Mouse (Mus musculus) MEL-GATA-1-ER (cell line): Measurements from ENCODE around the gene Ces1e.
"Not testable (repeated sequence)": the region's sequence is repeated elsewhere in the genome, so short reads cannot be mapped to it uniquely, and the experiment has no call there.

ENCODE experiments used
- DNase-seq: peaks from one replicate; pipeline ENCODE4 v3.0.0-alpha.2; 2012; ENCODE audit warnings: low read depth; ENCODE audit errors: extremely low read depth

Ces1e gene

GRCm38 (mm10) chr8:93229446-93229845 is at the start of gene Ces1e:
TSS of gene Ces1e (minus strand) at chr8:93229619.
- no peak for DNase-seq

DNA sequence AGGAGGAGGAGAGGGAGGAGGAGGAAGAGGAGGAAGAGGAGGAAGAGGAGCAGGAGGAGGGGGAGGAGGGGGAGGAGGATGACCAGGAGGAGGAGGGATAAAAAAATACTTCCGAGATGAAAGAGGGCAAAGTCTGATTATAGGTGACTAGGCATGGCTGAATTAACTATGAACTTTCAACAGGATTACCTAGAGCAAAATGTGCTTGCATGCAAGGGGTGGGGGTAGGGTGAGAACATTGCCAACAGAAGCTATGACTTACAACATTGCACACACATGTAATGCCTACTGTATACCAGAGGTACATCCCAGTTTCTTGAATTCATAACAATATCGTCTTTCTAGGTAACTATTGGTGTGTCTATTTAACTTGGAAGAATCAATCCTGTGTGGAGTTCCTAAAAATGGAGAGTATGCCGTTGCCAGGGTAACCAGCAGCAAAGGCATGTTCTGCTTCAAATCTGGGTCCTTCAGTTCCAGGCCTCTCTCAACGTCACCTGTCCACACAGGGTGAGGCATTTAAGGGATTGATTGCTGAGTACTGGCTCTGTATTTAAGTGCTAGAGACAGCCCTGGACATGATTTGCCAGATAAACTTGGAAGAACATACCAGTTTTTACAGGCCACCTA is 48.9 kb upstream of the Ces1e start:
- no peak for DNase-seq

DNA sequence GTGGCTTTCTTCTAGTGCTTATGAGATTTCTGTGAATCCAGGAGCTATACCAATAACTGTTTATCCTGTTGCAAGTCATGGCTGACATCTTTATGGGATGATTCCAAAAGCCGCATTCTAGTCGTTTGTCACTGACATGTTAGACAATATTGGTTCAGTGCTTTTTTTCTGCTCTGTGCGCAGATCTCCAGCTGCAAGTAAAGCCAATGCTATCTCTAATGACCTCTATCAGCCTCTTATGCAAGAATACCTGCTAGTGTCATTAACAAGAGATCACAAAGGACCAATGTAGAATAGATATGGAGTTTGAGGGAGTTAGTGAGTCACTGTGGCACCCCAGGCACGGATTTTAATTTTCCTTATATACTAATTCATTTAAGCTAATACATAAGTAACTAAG is 45.2 kb upstream of the Ces1e start:
- DNase-seq = no peak

DNA sequence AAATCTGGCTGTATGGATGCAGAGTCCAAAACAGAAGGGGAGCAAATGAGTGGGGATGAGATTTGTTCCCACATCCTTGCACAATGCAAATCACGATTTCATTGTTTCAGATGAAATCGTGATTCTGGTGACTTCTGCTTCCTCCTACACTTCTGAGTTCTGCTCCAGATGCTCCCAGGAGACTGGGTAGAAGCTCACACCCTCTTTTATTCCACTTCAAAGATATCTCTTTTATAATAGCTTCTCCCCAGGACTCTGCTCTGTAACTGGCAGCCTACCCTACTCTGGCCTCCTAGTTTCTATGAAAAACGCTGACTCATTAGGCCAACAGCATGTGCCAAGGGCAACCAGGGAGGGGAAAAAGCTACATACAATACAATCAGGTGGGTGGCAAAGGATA is 43.9 kb upstream of the Ces1e start:
- DNase-seq = no peak

DNA sequence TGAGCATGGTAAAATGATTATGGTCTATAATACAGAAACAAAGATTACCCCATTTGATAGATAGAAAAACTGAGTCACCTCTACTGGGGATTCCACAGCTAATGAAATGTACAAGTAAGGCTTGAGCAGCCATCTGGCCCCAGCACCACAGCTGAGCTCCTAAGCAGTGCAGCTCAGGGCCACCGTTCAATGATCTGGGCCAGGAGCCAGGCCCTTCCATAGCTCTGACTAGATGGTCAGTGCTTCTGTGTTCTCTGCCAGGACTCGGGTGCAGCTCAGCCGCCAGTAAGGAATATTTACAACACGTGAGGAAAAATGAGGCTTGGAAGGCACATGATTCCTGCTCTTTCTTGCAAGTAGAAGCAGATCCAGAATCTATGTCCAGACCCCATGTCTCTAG is 43.3 kb upstream of the Ces1e start:
- DNase-seq = no peak

- no peak for DNase-seq
Measured at GRCm38 (mm10) chr8:93261436-93261835, 32.0 kb upstream of the Ces1e start.

GRCm38 (mm10) chr8:93252400-93252925 is 23.0 kb upstream of the Ces1e start:
- DNase-seq = no peak

DNA sequence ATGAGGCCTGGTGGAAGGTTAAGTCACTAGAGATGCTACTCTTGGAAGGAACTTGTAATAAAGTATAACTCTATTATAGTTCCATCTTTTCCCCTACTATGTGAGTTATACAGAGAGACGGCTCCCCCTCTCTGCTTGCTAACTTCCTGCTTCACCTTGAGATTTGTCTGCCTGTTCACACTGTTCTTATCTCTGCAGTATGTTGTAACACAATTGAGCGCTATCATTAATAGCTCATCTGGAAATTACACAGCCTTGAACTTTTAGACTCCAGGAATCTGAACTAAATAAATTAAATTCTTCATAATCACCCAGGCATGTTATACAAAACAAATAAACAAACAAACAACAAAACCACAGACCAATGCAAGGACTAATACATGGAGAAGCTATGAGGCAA is 16.6 kb upstream of the Ces1e start:
- DNase-seq = no peak

- DNase-seq = no peak
Measured at GRCm38 (mm10) chr8:93239884-93240283, 10.5 kb upstream of the Ces1e start.

- DNase-seq = no peak
Measured at GRCm38 (mm10) chr8:93235681-93236080, 6.3 kb upstream of the Ces1e start.

GRCm38 (mm10) chr8:93234706-93235105 is 5.3 kb upstream of the Ces1e start:
- DNase-seq = no peak

- no peak for DNase-seq
Measured at GRCm38 (mm10) chr8:93234068-93234467, 4.6 kb upstream of the Ces1e start.

- DNase-seq = no peak
Measured at GRCm38 (mm10) chr8:93228673-93229370, 597 bp downstream of the Ces1e start.

DNA sequence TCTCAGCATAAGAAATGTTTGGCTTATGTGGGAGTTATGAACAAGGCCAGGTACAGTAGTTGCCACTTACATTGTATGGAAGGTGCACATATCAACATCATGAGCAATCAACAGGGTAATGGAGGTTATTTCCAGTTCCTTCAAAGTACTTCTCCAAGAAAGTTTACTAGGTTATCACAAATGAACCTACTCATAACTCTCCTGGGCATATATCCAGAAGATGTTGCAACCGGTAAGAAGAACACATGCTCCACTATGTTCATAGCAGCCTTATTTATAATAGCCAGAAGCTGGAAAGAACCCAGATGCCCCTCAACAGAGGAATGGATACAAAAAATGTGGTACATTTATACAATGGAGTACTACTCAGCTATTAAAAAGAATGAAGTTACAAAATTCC is 2.9 kb downstream of the Ces1e start:
- not testable (repeated sequence) for DNase-seq

- DNase-seq = no peak
Measured at GRCm38 (mm10) chr8:93221896-93222295, 7.5 kb downstream of the Ces1e start.

GRCm38 (mm10) chr8:93217867-93218266 is 11.6 kb downstream of the Ces1e start:
- DNase-seq = no peak

GRCm38 (mm10) chr8:93217375-93217774 is 12.0 kb downstream of the Ces1e start:
- no peak for DNase-seq

DNA sequence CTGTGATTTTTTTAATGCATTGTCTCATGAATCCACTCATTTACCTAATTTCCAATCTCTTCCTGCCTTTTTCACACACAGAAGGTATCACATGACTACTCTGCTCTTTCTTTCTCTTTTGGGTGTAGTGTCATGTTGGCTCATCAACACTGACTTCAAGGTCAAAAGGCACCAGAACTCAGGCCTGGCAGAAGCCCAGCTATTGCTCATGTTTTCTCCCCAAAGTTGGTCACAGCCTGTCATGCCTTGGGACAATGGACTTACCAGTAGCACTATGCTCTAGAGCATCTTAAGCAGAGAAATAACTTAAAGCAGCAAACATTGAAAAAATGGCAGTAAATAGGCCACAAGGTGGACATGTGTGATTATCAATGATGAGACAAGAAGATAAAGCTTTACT is 18.3 kb downstream of the Ces1e start:
- no peak for DNase-seq

DNA sequence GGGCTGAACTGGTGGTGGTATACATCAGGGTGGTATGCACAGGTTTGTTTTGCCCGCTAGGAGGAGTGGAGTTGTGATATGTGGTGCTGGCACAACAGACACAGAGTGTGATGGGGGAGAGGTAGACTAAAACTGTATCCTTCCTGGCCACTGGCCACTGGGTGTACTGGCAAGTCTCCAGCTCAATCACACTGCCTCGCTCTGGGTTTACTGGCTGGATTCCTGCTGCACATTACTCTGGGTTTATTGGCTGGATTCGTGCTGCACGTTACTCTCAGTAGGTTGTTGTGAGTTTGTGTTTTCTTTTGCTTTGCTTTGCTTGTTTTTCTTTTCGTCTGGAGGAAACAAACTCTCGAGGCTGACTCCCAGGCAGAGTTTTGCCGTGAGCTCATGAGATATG is 30.3 kb downstream of the Ces1e start:
- not testable (repeated sequence) for DNase-seq

GRCm38 (mm10) chr8:93197685-93198525 is 31.5 kb downstream of the Ces1e start, which contains the start of gene Ces1d:
TSS of gene Ces1d (minus strand) at chr8:93197838.
- no peak for DNase-seq

- DNase-seq = no peak
Measured at GRCm38 (mm10) chr8:93196436-93196835, 33.0 kb downstream of the Ces1e start.

DNA sequence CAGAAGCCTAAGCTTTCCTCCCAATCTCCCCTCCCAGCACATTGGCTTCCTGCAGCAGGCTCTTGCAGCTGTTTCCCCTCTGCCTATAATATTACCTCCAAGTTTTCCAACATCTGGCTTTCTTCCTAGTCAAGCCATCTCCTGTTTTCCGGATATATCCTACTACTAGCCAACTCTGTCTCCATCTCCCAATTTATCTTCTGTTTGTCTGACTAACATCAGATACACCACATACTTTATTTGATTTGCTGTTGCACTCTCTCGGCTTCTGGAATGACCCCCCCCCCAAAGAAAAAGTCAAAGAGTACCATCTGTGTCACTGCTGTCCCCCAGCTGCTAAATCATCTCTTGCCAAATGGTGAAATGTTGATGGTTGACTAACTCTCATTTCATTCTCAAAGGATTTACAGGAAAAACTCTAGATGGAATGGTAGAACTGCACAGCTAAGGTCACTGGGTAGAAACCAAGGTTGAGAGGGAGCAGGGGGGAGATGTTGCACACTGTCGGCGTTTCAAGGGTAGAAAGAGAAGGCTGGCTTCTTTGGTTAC is 48.8 kb downstream of the Ces1e start:
- DNase-seq = no peak
